Mouse (Mus musculus): Measurements from ENCODE around the gene Nsd1. TPM values are rescaled to one million over a fixed set of nuclear protein-coding genes. Genes with fewer than 3 reads are reported as not detected.

The Nsd1 gene
- polyA plus RNA-seq, 1 experiment from 2014 or later = 52.7 TPM

DNA sequence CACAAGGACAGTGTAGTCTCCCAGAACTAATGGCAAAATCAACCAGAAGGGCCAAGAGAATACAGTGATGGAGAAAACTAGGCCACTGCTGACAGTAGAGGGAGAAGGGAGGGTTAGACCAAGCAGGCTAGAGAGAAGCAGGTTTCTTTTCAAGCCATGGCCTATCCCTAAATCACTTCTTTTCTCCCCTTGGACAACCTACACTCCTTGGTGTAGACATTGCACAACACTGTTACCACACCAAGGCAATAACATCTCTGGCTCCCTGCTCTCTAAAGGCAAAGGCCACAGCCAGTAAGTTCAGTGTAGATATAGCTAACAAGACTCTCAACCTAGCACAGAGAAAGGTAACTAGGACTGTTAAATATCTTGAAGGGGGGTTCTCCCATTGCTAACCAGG, 151.6 kb downstream of the Nsd1 start:
- peak overlapping the region; percentile 95 for H3K4me2 ChIP-seq
- H3K9ac ChIP-seq = peak overlapping the region; percentile 87; the same call in 1 of the 2 replicates
- H3K27me3 ChIP-seq (replicated peaks) = no peaks in the 10 kb centered on the region
- H3K4me1 ChIP-seq (replicated peaks) = peaks cover 21% of the 10 kb centered on the region
- H3K4me3 ChIP-seq = peak overlapping the region; percentile 95
- no peaks in the 10 kb centered on the region for H3K9me3 ChIP-seq (replicated peaks)
- peaks cover 45% of the 10 kb centered on the region for H3K36me3 ChIP-seq
- H3K27ac ChIP-seq (ENCODE audit: poor library complexity, severe bottlenecking) = no peak overlapping the region
- no peak for ATAC-seq (ENCODE audit: insufficient number of reproducible peaks, low FRiP score)

DNA sequence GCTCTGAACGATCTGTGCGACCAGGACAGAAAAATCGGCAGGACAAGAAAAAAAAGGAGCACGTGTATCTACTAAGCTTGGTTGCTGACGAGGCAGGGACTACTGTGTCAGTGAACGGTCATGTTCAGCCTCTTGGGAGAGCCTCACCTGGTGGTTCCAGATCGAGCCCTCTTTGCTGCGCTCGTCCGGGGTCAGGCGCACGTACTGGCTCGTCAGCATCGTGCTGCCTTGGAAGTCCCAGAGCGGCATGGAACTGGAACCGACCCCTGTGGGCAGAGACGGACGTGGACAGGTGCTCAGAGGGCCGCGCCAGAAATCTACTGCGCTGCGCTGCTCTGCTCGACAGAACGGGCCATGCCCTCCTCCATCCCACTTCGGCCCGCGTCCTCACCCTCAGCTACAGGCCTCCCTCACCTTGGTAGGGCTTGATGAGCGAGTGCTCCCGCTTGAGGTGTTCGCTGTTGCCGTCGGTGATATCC, 152.4 kb downstream of the Nsd1 start:
- WGBS = 1% methylated on average over 32 of the region's 32 CpGs
- ATAC-seq (ENCODE audit: insufficient number of reproducible peaks, low FRiP score) = peak; percentile 64
- H3K9ac ChIP-seq = peak overlapping the region; percentile 87

DNA sequence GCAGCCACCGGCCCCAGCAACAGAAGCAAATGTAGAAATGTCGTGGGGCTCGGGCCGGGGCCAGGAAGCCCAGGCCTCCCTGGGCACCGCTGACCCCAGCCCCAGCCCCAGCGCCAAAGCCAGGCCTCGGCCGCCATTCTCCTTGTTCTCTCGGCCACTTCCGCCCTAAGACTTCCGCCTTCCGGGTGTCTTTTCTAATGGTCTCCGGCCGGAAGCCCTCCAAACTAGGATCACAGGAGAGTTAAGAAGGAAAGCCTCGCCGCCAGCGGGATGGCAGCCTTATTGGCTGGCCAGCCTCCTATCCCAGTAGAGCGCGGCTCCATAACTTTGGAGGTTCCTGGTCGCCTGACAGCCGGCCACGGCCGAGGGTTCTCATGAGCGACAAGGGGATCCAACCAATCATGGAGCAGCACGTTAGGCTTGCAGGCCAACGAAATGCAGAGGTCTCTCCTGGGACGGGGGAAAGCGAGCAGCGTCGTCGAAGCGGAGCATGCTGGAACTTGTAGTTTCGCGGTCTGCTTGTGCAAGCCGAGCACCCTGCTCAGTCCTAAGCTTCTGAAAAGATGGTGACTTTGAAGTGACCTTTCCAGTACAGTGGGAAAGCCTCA, 153.0 kb downstream of the Nsd1 start, which contains the start of gene Lman2:
Gene Lman2, minus strand, starts transcription at position 331 of the 608 bp plus-strand sequence.
- H3K4me3 ChIP-seq = peak within 1 kb of the TSS; percentile 95
- under 1% methylated on average over 35 of the region's 35 CpGs for WGBS
- ATAC-seq (ENCODE audit: insufficient number of reproducible peaks, low FRiP score) = peak; percentile 97

More for the DNA sequence above, 152.4 kb downstream of the Nsd1 start:
- Histone ChIP-seq H3K4me1 (replicated peaks) (peaks cover 21% of the 10 kb centered on the region), H3K36me3 (peaks cover 36% of the 10 kb centered on the region), H3K4me2 (peak overlapping the region; percentile 95), H3K4me3 (peak overlapping the region; percentile 95), H3K27me3 (replicated peaks) (no peaks in the 10 kb centered on the region), H3K27ac (ENCODE audit: poor library complexity, severe bottlenecking) (peak overlapping the region; percentile 77), H3K9me3 (replicated peaks) (no peaks in the 10 kb centered on the region)

More for the DNA sequence above, 153.0 kb downstream of the Nsd1 start, which contains the start of gene Lman2:
- Histone ChIP-seq H3K9ac (peak within 1 kb of the TSS; percentile 87), H3K27ac (ENCODE audit: poor library complexity, severe bottlenecking) (peak within 1 kb of the TSS; percentile 77), H3K4me1 (replicated peaks) (peaks cover 21% of the 10 kb centered on the region), H3K27me3 (replicated peaks) (peaks cover 4% of the 10 kb centered on the region; the same call in 1 of the 2 replicates), H3K36me3 (peaks cover 32% of the 10 kb centered on the region), H3K9me3 (replicated peaks) (no peaks in the 10 kb centered on the region), H3K4me2 (peak within 1 kb of the TSS; percentile 95)

Other genes starting within 250 kb of the Nsd1 start
- gene Hk3, start 188.4 kb upstream of the Nsd1 start, polyA plus RNA-seq (2016; fragmentation: Nextera tagmentation; extraction: Ambion mirVana) = 0.42 and 0.68 TPM in 2 replicates
- 14.3 and 15.4 TPM in 2 replicates for gene Uimc1, start 109.5 kb upstream of the Nsd1 start, polyA plus RNA-seq (2016; fragmentation: Nextera tagmentation; extraction: Ambion mirVana)
- gene Zfp346, start 104.5 kb upstream of the Nsd1 start, polyA plus RNA-seq (2016; fragmentation: Nextera tagmentation; extraction: Ambion mirVana) = 18.6 and 20.5 TPM in 2 replicates
- not detected in 2 replicates for gene Gm17617, start 76.2 kb upstream of the Nsd1 start, polyA plus RNA-seq (2016; fragmentation: Nextera tagmentation; extraction: Ambion mirVana)
- 0.45 and 0.51 TPM in 2 replicates for gene Fgfr4, start 57.1 kb upstream of the Nsd1 start, polyA plus RNA-seq (2016; fragmentation: Nextera tagmentation; extraction: Ambion mirVana)
- gene Prelid1, start 110.7 kb downstream of the Nsd1 start, polyA plus RNA-seq (2016; fragmentation: Nextera tagmentation; extraction: Ambion mirVana) = 328 and 343 TPM in 2 replicates
- 62.0 and 62.3 TPM in 2 replicates for gene Rab24, start 112.2 kb downstream of the Nsd1 start, polyA plus RNA-seq (2016; fragmentation: Nextera tagmentation; extraction: Ambion mirVana)
- 14.7 and 15.2 TPM in 2 replicates for gene Mxd3, start 120.0 kb downstream of the Nsd1 start, polyA plus RNA-seq (2016; fragmentation: Nextera tagmentation; extraction: Ambion mirVana)
- gene Lman2, start 153.0 kb downstream of the Nsd1 start, polyA plus RNA-seq (2016; fragmentation: Nextera tagmentation; extraction: Ambion mirVana) = 105 and 106 TPM in 2 replicates
- 0.42 and 0.52 TPM in 2 replicates for gene Rgs14, start 159.9 kb downstream of the Nsd1 start, polyA plus RNA-seq (2016; fragmentation: Nextera tagmentation; extraction: Ambion mirVana)
- gene Slc34a1, start 188.4 kb downstream of the Nsd1 start, polyA plus RNA-seq (2016; fragmentation: Nextera tagmentation; extraction: Ambion mirVana) = not detected in 2 replicates
- not detected in 2 replicates for gene Pfn3, start 205.4 kb downstream of the Nsd1 start, polyA plus RNA-seq (2016; fragmentation: Nextera tagmentation; extraction: Ambion mirVana)
- gene F12, start 217.0 kb downstream of the Nsd1 start, polyA plus RNA-seq (2016; fragmentation: Nextera tagmentation; extraction: Ambion mirVana) = 0.96 TPM in 1 of 2 replicates, not detected in the other
- 27.6 and 29.1 TPM in 2 replicates for gene Grk6, start 235.3 kb downstream of the Nsd1 start, polyA plus RNA-seq (2016; fragmentation: Nextera tagmentation; extraction: Ambion mirVana)

Data from heart, embryonic 12.5 days (tissue).